Mouse (Mus musculus) B cell, adult 2 months (primary cell): ENCODE measurements around the gene Rgs9.
"Not testable (repeated sequence)": the region's sequence is repeated elsewhere in the genome, so short reads cannot be mapped to it uniquely, and the experiment has no call there.

Experiments used
- DNase-seq, 2 experiments: peaks; one replicate each; pipeline ENCODE4 v3.0.0; 2022

Rgs9 gene

GRCm38 (mm10) chr11:109297710-109298375 lies at the start of gene Rgs9:
Gene Rgs9, minus strand, starts transcription at chr11:109298129.
- peak; percentile 93 to 94 for DNase-seq

- peak; percentile 25 to 29 for DNase-seq
These were observed 49.5 kb upstream of the Rgs9 start for GRCm38 (mm10) chr11:109347242-109347959.

GRCm38 (mm10) chr11:109343991-109344599 lies 46.2 kb upstream of the Rgs9 start:
- DNase-seq = peak; percentile 57 to 62

- no peak for DNase-seq
These were observed 45.6 kb upstream of the Rgs9 start for GRCm38 (mm10) chr11:109343558-109343957.

- DNase-seq = not testable (repeated sequence)
These were observed 44.7 kb upstream of the Rgs9 start for GRCm38 (mm10) chr11:109342666-109343065.

GRCm38 (mm10) chr11:109340541-109340940 lies 42.6 kb upstream of the Rgs9 start:
- no peak for DNase-seq

- DNase-seq = no peak
These were observed 41.4 kb upstream of the Rgs9 start for GRCm38 (mm10) chr11:109339155-109339938.

GRCm38 (mm10) chr11:109335890-109336289 lies 38.0 kb upstream of the Rgs9 start:
- DNase-seq = no peak

GRCm38 (mm10) chr11:109334773-109335172 lies 36.8 kb upstream of the Rgs9 start:
- no peak for DNase-seq

- DNase-seq = no peak
These were observed 34.8 kb upstream of the Rgs9 start for GRCm38 (mm10) chr11:109332722-109333121.

- peak; percentile 95 to 97 for DNase-seq
These were observed 33.5 kb upstream of the Rgs9 start for GRCm38 (mm10) chr11:109331424-109331824.

- no peak for DNase-seq
These were observed 32.9 kb upstream of the Rgs9 start for GRCm38 (mm10) chr11:109330706-109331393.

GRCm38 (mm10) chr11:109329331-109329730 lies 31.4 kb upstream of the Rgs9 start:
- DNase-seq = no peak

- DNase-seq = no peak
These were observed 30.0 kb upstream of the Rgs9 start for GRCm38 (mm10) chr11:109327952-109328351.

GRCm38 (mm10) chr11:109327381-109327780 lies 29.5 kb upstream of the Rgs9 start:
- DNase-seq = no peak

GRCm38 (mm10) chr11:109326270-109326669 lies 28.3 kb upstream of the Rgs9 start:
- DNase-seq = no peak

- no peak for DNase-seq
These were observed 22.5 kb upstream of the Rgs9 start for GRCm38 (mm10) chr11:109320361-109320933.

GRCm38 (mm10) chr11:109319946-109320345 lies 22.0 kb upstream of the Rgs9 start:
- no peak for DNase-seq

- no peak for DNase-seq
These were observed 21.5 kb upstream of the Rgs9 start for GRCm38 (mm10) chr11:109319471-109319870.

- peak; percentile 33 to 40 for DNase-seq
These were observed 19.0 kb upstream of the Rgs9 start for GRCm38 (mm10) chr11:109316921-109317320.

- DNase-seq = peak; percentile 72
These were observed 14.1 kb upstream of the Rgs9 start for GRCm38 (mm10) chr11:109311885-109312605.
